Mouse (Mus musculus): ENCODE data around the gene Gvin1. TPM values are rescaled to one million over a fixed set of nuclear protein-coding genes. Genes with fewer than 3 reads are reported as not detected.
"Not testable (repeated sequence)": the region's sequence is repeated elsewhere in the genome, so short reads cannot be mapped to it uniquely, and the experiment has no call there.

The Gvin1 gene
- 1 to 10 TPM; 1.8 to 2.6 TPM for total RNA-seq (2021)
- long read RNA-seq, experiment 1, partial matches to known transcripts = 0 of 1 reads
- long read RNA-seq, experiment 1, other reads (novel, unspliced or antisense) = 1 of 1 reads
- long read RNA-seq, experiment 2 = 0 reads

DNA sequence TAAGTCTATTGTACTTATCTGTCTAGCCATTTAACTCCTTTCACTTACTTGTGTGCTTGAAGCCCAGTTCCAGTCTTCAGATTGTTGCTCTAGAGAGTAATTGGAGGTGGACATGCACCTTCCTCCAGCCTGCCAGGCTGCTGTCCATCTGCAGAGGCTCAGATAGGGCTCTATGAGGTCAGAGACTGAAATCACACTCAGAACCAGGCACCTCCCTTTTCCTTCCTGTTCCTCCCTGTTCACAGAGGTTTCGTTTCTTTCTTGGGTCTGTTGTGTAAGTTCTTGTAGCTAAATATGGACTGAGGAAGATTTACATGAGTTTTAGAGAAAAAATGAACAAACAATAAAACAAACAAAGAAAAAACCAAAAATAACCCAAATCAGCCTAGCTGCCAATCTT lies at the start of gene Gvin1:
TSS of gene Gvin1 (minus strand) at position 150 of the 400 bp plus-strand sequence.
- DNase-seq; intact Hi-C loops (cut with DNase I): not testable (repeated sequence)

DNA sequence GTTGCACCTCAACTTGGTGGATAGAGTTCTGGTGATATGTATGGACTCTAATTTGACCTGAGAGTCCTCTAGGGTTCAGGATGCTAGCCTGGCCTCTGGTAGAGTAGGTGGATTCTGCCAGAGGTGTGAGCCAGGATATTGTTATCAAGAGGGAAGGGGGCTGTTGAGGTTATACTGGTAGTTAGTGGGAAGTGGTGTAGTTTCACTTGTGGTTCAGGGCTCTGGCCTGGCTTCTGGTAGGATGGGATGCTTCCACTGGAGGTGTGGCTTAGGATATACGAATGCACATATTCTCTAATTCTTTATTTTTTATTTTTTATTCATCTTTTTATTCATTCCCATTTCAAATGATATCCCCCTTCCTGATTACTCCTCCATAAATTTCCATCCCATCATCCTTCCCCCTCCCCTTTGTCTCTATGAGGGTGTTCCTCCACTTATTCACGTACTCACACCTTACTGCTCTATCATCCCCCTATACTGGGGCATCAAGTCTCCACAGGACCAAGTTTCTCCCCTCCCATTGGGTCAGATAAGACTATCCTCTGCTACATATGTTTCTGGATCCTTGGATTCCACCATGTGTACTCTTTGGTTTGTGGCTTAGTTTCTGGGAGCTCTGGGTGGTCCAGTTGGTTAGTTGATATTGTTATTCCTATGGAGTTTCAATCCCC lies 36.9 kb upstream of the Gvin1 start:
- no peak for DNase-seq
- intact Hi-C loops (cut with DNase I) = no loop called here

DNA sequence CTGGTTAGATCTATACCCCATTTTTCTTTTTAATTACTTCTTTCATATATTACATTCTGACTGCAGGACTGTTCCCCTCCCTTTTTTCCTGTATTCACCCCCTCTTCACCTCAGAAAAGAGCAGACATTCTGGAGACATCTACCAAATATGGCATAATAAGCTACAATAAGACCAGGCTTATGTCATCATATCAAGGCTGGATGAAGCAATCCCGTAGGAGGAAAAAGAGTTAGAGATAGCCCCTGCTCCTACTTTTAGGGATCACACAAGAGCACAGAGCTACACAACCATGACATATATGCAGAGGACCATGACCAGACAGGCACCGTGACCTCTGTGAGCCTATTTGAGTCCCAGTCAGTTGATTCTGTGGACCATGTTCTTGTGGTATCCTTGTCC lies 33.8 kb upstream of the Gvin1 start:
- DNase-seq = no peak
- intact Hi-C loops (cut with DNase I) = no loop called here

DNA sequence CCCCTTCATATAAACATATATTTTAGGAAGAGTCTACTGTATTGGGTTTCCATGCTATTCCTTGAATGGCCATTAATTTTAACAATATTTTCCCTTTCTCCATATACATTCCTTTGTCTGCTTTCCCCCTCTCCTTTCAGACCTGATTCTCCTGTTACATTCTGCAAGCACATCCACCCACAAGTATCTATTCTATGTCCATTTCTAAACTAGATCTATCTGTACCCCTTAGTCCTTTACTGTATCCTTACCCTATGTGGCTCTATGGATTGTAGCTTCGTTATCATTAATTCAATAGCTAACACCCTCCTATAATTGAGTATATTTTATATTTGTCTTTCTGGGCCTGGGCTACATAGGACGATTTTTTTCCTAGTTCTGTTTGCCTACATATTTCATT lies 33.1 kb upstream of the Gvin1 start:
- intact Hi-C loops (cut with DNase I) = no loop called here
- DNase-seq = no peak

DNA sequence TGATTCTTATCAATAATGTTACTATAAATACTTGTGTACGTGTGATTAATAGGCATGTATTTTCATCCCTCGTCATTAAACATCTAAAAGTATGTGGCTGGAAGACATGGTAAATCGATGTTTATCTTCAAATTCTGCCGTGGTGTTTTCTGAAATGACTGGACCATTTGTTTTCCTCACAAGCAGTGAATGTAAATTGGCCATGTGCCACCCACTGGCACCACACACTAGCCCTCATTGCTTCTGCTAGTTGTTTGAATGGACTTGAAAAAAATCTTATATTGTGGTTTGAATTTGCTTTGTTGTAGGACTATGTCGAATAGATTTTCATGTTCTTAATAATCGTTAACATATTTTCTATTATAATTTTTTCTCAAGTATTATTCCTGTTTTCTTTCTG lies 30.5 kb upstream of the Gvin1 start:
- intact Hi-C loops (cut with DNase I) = no loop called here

DNA sequence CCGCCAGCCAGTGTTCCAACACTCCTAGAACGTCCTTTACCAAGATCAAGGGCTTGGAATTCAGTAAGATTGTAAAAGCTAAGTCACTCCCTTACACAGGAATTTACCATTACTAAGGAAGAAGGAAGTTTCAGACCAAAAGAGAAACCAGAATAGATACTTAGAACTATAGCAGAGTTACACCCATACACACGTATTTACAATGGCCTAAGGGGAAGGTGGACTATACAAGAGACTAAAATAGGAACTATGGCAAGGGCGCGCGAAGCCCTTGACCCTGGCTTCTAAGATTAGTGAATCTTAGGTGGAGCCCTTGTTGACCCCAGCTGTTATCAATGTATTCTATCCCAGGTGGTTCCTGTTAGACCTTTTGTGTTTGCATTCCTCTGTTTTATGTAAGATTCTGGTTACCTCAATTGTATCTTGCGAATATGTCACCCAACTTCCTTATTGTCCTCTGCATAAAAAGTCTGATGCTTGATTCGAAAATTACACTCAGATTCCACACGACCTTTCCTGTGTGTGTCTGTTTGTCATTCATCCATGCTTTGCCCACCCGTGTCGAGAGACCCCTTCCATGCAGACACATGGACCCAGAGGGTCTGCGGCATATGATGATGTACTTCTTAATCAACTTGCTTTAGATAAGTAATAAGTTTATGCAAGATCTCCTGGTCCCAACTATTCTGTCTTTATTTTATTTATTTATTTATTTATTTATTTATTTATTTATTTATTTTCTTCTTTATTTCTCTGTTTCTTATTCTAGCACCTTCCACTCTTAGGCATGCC lies 25.6 kb upstream of the Gvin1 start:
- intact Hi-C loops (cut with DNase I); DNase-seq: not testable (repeated sequence)

More for the DNA sequence above, 30.5 kb upstream of the Gvin1 start:
- DNase-seq = no peak

DNA sequence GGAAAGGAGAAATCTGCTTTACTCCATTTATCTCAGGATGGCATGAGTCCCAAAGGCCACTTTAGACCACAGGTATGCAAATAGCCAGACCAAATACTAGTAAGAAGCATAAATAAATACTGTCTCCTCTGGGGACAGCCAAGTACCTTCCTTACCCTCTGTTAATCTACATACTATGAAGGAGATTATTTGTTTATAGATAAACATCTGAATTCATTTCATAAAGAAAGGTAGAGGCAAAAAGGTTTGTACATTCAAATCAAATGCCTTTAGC lies 22.0 kb upstream of the Gvin1 start:
- DNase-seq = no peak
- intact Hi-C loops (cut with DNase I) = no loop called here

DNA sequence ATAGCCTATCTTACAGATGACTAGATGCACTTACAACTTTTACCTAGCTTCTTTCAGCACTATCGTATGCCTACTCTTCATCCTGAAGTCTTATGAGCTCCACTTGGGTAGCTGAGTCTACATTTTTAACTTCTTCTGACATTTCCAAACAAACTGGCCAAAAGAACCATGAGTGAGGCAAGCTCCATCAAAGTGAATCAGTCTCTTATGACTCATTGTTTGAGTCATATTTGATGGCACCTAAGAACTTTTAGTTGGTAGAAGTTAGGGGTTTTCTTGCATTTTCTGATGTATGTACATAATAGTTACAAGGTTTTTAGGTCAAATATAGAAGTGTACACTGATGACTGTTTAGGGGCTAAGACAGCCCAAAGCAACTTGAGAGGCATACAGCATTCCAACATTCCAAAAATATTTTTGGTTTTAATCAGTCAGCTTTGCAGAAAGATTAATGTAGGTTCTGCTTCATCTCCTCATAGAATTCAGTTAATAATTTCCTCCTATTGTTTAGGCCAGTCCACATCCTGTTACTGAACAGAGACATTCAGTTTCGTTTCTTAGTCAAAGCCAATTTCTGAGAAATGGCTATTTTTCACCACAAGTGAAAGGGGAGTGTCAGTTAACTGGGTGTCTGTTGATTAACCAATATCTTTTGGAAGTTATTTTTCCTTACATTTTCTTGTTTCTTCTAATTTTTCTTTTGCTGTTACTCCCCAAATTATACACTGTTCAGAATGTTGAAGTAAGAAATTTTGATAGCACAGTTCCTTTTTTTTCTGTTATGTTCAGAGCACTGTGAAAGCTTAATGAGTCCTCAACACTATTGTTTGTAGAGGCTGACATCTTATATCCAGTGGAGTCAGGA lies 21.4 kb upstream of the Gvin1 start:
- intact Hi-C loops (cut with DNase I) = no loop called here
- DNase-seq = no peak

DNA sequence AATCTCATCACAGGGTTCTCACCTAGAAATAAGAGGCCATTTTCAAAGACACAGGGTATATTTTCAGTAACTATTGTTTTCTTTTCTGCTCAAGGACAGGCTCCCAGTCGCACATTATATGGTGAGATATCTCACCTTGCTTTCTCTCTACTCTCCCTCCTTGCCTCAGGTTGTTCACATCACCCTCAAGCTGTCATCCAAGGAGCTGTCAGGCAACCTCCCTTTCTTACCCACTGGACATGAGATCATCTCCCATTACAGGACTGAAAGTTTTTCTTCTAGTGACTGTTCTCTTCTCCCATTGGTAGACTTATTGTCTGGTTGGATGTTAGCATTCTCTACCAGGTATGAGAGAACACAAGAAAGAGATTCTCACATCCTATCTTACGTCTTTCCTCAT lies 20.5 kb upstream of the Gvin1 start:
- intact Hi-C loops (cut with DNase I) = no loop called here

DNA sequence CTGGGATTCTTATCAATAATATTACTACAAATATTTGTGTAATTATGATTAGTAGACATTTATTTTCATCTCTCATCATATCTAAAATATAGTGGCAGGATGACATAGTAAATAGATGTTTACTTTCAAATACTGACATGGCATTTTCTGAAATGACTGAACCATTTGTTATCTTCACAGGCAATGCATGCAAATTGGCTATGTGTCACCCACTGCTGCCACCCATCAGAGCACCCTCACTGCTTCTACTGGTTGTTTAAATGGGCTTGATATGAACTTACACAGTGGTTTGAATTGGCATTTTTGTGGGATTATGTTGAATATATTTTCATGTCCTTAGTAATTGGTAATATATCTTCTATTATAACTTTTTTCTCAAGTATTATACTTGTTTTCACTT lies 784 bp upstream of the Gvin1 start:
- intact Hi-C loops (cut with DNase I) = not testable (repeated sequence)

More for the DNA sequence above, 20.5 kb upstream of the Gvin1 start:
- DNase-seq = no peak

DNA sequence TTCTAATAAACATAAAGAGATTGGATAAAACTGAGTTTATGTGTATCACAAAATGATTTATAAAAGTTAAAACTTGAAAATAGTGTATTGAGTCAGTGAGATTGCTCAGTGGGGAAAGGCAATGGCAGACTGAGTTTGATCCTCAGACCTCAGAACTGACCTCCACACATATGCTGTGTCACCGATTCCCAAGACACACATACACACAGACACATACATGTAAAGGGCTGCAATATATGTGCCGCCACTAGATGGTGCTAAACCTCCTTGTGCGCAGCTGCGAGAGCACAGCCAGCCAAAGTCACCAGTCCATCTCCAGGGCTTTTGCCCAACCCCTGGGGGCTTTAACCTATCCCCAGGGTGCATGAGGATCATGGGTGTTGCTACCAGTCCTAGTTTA lies 1.4 kb downstream of the Gvin1 start:
- DNase-seq; intact Hi-C loops (cut with DNase I): not testable (repeated sequence)

More for the DNA sequence above, 784 bp upstream of the Gvin1 start:
- not testable (repeated sequence) for DNase-seq

DNA sequence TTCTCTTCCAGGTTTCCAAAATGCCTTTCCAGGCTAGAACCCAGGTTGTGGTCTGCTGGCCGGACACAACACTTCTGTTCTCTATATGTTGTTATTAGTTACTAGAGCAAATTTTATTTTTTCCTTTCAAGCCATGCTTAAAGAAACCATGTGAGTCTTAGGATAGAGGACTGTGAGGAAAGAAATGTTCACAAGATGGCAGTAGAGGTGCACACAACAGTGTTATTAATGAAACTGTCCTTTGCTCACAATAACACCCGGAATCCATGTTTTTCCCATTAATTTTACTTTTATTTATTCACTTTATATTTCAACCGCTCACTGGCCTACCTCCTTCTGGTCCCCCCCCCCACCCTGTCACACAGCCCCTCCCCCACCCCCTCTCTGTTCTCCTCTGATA lies 8.5 kb downstream of the Gvin1 start:
- intact Hi-C loops (cut with DNase I); DNase-seq: not testable (repeated sequence)

DNA sequence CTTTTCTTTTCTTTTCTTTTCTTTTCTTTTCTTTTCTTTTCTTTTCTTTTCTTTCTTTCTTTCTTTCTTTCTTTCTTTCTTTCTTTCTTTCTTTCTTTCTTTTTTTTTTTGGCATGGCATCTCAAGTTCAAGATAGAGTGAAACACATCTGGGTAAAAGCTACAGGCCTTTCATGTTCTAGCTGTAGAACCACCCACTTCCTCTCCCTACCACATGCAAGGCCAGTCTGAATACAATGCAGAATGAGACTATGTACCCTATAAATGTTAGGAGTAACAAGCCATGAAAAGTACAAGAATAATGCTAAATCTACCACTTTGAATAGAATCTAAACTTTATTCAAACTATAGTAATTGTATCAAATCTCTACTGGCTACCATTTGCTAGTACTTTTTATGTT lies 38.1 kb downstream of the Gvin1 start:
- intact Hi-C loops (cut with DNase I); DNase-seq: not testable (repeated sequence)

DNA sequence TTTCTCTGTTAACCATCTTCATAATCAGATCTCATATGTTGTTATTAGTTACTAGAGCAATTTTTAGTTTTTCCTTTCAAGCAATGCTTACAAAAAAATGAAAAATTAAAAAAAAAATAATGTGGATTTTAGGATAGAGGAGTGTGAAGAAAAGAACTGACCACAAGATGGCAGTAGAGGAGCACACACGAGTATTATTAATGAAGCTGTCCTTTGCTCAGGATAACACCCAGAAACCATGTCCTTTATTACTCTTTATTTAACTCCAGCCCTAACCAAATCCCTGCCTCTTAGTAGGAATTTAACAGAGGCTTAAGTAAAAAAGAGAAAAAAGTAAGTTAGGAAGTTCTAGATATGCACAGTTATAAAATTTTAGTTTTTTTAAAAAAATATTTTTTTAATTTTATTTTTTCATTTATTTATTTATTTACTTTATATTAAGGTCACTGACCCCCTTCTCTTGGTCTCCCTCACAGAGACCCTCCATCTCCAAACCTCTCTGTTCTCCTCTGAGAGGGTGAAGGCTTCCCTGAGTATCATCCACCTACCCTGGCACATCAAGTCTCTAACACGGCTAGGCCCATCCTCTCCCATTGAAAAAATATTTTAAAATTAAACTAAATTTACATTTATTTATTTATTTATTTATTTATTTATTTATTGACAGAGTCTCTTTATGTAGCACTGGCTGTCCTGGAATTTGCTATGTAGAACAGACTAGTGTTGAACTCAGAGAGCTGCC lies 69.9 kb downstream of the Gvin1 start:
- intact Hi-C loops (cut with DNase I); DNase-seq: not testable (repeated sequence)

DNA sequence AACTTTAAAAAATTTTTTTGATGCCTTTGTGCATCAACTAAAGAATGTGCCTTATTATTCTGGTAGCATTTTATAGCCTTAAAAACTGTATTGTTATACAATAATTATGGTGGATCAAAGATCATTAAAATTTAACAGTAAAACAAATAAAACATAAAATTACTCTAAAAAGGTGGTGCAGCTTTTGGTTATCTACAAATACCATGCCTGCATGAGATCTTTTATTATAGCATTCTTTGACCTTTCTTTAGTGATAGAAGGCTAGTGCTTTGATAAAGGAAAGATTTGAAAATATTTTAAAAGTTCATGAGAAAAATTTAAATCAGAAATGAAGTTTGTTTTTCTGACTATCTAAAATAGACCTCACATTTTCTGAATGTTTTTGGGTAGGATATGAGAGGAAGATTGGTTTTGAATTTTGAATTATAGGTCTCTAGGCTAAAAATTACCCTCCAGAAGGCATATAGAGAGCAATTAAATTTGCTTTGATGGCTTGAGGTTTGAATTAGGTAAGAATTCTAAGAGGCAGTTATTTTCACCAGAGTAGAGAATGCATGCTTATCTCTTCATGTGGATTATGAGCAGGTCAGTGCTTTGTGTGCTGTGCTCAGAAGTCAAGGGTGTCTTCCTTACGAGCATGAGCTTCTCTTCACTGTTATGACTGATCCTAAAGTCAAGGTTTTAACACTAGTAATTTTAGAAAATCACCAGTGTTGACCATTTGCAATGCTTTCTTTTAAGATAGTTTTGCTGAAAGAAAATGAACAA lies 73.8 kb downstream of the Gvin1 start:
- intact Hi-C loops (cut with DNase I); DNase-seq: not testable (repeated sequence)

DNA sequence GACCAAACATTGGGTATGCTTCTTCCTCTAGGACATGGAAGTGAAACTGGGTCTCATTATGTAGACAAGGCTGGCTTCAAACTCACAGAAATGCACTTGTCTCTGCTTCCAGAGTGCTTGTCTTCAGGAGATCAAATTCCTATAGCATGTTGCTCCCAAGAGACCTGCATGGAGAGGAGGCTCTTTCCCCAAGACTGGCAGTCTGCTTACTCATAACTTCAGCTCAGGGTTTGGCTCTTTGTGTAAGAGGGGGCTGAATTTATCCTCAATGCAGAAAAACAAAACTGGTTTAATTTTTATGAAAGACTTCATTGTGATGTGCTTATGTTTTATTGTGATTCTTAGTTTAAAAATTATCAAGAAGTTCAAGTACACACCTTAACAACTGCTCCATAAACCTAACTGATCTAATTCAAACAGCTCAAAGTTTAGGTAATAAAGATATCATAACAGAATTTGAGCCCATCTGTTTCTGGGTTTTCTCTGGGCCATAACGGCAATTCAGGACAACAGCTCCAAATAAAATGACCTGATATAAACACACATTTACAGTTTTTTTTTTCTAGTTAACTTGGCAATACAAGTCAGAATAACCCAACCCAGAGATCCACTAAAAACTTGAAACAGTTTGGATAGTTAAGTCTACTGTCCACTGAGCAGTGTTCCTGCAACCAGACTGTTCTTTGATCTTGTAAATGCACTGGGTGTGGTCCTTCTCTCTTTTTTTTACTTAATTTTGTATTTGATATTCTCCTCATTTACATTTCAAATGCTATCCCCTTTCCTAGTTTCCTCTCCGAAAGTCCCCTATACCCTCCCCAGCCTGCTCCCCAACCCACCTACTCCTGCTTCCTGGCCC lies 97.8 kb downstream of the Gvin1 start:
- intact Hi-C loops (cut with DNase I) = not testable (repeated sequence)

More for the DNA sequence above, 97.8 kb downstream of the Gvin1 start:
- not testable (repeated sequence) for DNase-seq
